Mouse (Mus musculus) gastrocnemius, postnatal 4 days (tissue): ENCODE results near the gene Naa16. TPM values are rescaled to one million over a fixed set of nuclear protein-coding genes. Genes with fewer than 3 reads are reported as not detected.

Source experiments
- DNase-seq, 2 experiments: peaks; one replicate each; pipeline ENCODE4 v3.0.0; 2021 to 2022; ENCODE audit warnings: low spot score in 2 of 2, mixed read lengths in 2 of 2
- total RNA-seq, 2 experiments: library from RNA; stranded (reverse); gene quantifications; 2 replicates each; pipeline ENCODE4 v1.2.3; 2021

The Naa16 gene
- total RNA-seq, 2 experiments from 2014 or later: 16.2 to 18.3 TPM

- DNase-seq: no peak
These were observed 112.7 kb downstream of the Naa16 start for GRCm38 (mm10) chr14:79277922-79278321.

- no peak for DNase-seq
These were observed 114.6 kb downstream of the Naa16 start for GRCm38 (mm10) chr14:79275870-79276395.

- DNase-seq: no peak
These were observed 115.1 kb downstream of the Naa16 start for GRCm38 (mm10) chr14:79275441-79275840.

Other genes starting within 250 kb of the Naa16 start
- gene Zfp957, start 143.4 kb downstream of the Naa16 start, total RNA-seq: not detected
- 10 to 100 TPM; 31.7 to 34.9 TPM for gene Rgcc, start 89.1 kb downstream of the Naa16 start, total RNA-seq
- gene Mtrf1, start 7.0 kb upstream of the Naa16 start, total RNA-seq: 1 to 10 TPM; 4.4 to 5.8 TPM
- gene Kbtbd7, start 35.7 kb upstream of the Naa16 start, total RNA-seq: 10 to 100 TPM; 10.4 to 12.0 TPM
- under 1 TPM; 0.69 to 0.83 TPM for gene Kbtbd6, start 61.1 kb upstream of the Naa16 start, total RNA-seq
- 10 to 100 TPM; 11.5 to 13.0 TPM for gene Elf1, start 90.4 kb upstream of the Naa16 start, total RNA-seq
- 10 to 100 TPM; 33.3 to 34.6 TPM for gene Wbp4, start 90.7 kb upstream of the Naa16 start, total RNA-seq
- gene Sugt1, start 196.9 kb upstream of the Naa16 start, total RNA-seq: 10 to 100 TPM; 70.7 to 74.1 TPM